Mouse (Mus musculus) kidney, embryonic 14.5 days (tissue): ENCODE data around the gene Nlrc5. TPM values are rescaled to one million over a fixed set of nuclear protein-coding genes. Genes with fewer than 3 reads are reported as not detected.

Experiments used
- ATAC-seq: fragments of 200-750 bp; cut with Nextera tagmentation; 2 replicates; pipeline ENCODE4 v1.8.0; 2017; ENCODE audit warnings: moderate number of reproducible peaks, mild to moderate bottlenecking, moderate TSS enrichment, moderate library complexity; ENCODE audit not compliant: low FRiP score, low TSS enrichment
- H3K27ac ChIP-seq: fragments of 300-500 bp; sonication (generic); 2 replicates; pipeline ENCODE4 v1.5.1; 2014; ENCODE audit warnings: low read depth, mild to moderate bottlenecking, low read length, moderate library complexity, mixed read lengths
- H3K27me3 ChIP-seq: fragments of 300-500 bp; sonication (generic); 2 replicates; pipeline ENCODE4 v1.6.1; 2014; ENCODE audit warnings: mild to moderate bottlenecking, low read length; ENCODE audit not compliant: control insufficient read depth, insufficient read depth
- H3K36me3 ChIP-seq: fragments of 300-500 bp; sonication (generic); 2 replicates; pipeline ENCODE4 v1.6.1; 2014; ENCODE audit warnings: low read length, mixed read lengths; ENCODE audit not compliant: control insufficient read depth, insufficient read depth
- H3K4me1 ChIP-seq: fragments of 300-500 bp; sonication (generic); 2 replicates; pipeline ENCODE4 v1.6.1; 2014; ENCODE audit warnings: low read length, mixed read lengths; ENCODE audit not compliant: control insufficient read depth, insufficient read depth
- H3K4me2 ChIP-seq: fragments of 300-500 bp; sonication (generic); replicated peaks from 2 replicates; pipeline ENCODE4 v1.6.1; 2014; ENCODE audit warnings: low read depth, mild to moderate bottlenecking, low read length
- H3K4me3 ChIP-seq: fragments of 300-500 bp; sonication (generic); 2 replicates; pipeline ENCODE4 v1.5.1; 2014; ENCODE audit warnings: mild to moderate bottlenecking, low read length
- H3K9ac ChIP-seq: fragments of 300-500 bp; sonication (generic); 2 replicates; pipeline ENCODE4 v1.6.1; 2014; ENCODE audit warnings: low read depth, mild to moderate bottlenecking, low read length, moderate library complexity
- H3K9me3 ChIP-seq: fragments of 300-500 bp; sonication (generic); 2 replicates; pipeline ENCODE4 v1.6.1; 2016; ENCODE audit warnings: low read length; ENCODE audit not compliant: control insufficient read depth
- WGBS: fragments of 180-500 bp; shearing (Covaris S2); extraction: QIAGEN DNeasy Blood & Tissue Kit; methylation state at CpG from one replicate; pipeline ENCODE4 v1.1.7; 2014; 5-methylcytosine and 5-hydroxymethylcytosine counted together
- microRNA-seq: library from miRNA; unstranded; fragments of <30 nt; microRNA quantifications from one replicate; pipeline ENCODE4, GENCODE M21; 2016
- polyA plus RNA-seq: library from polyadenylated mRNA; unstranded; fragments of >200 nt; fragmentation: Nextera tagmentation; extraction: Ambion mirVana; gene quantifications from 2 replicates; pipeline ENCODE4 v1.2.1, GENCODE M21; 2014

The Nlrc5 gene
- polyA plus RNA-seq, 1 experiment from 2014 or later, result 0.70 TPM

GRCm38 (mm10) chr8:94567159-94567849 lies 133.1 kb downstream of the Nlrc5 start:
- peaks cover 4% of the 10 kb centered on the region; the same call in 1 of the 2 replicates for H3K4me1 ChIP-seq
- H3K27me3 ChIP-seq, result no peaks in the 10 kb centered on the region
- no peak overlapping the region for H3K9ac ChIP-seq
- no peak overlapping the region for H3K4me3 ChIP-seq
- H3K27ac ChIP-seq, result no peak overlapping the region
- ATAC-seq, result no peak; the same call in 1 of the 2 replicates
- H3K4me2 ChIP-seq, result no peak overlapping the region
- H3K9me3 ChIP-seq, result no peaks in the 10 kb centered on the region
- no peaks in the 10 kb centered on the region for H3K36me3 ChIP-seq
- 73% methylated on average over 8 of the region's 8 CpGs for WGBS

- 93% methylated on average over 8 of the region's 8 CpGs for WGBS
These were observed 133.9 kb downstream of the Nlrc5 start for GRCm38 (mm10) chr8:94568098-94568497.

DNA sequence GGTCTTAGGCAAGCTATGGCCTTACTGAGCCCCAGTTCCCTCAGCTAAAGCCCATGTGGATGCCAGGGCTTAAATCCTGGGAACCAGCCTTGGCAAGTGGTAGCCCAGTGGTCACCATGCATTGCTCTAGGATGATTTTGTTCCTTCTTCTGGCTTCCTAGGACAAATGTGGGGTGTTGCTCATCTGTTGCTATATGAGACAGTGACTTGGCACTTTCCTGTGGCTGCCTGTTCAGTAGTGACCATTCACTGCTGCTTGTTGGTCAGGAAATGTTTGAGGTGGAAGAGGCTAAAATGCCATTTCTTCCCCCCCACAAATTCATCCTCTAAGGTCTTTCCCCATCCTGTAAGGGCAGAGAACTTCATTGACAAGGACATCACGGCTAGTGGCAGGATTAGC lies 135.3 kb downstream of the Nlrc5 start:
- Histone ChIP-seq H3K9ac (no peak overlapping the region), H3K4me2 (no peak overlapping the region), H3K27me3 (no peaks in the 10 kb centered on the region), H3K4me3 (no peak overlapping the region), H3K36me3 (peaks cover 16% of the 10 kb centered on the region), H3K4me1 (peaks cover 4% of the 10 kb centered on the region; the same call in 1 of the 2 replicates), H3K9me3 (no peaks in the 10 kb centered on the region), H3K27ac (no peak overlapping the region)
- WGBS, result 87% methylated on average over 1 of the region's 1 CpGs
- no peak for ATAC-seq

More at GRCm38 (mm10) chr8:94568098-94568497, 133.9 kb downstream of the Nlrc5 start:
- Histone ChIP-seq H3K4me3 (no peak overlapping the region), H3K4me1 (peaks cover 4% of the 10 kb centered on the region; the same call in 1 of the 2 replicates), H3K9me3 (no peaks in the 10 kb centered on the region), H3K9ac (no peak overlapping the region), H3K36me3 (peaks cover 3% of the 10 kb centered on the region; the same call in 1 of the 2 replicates), H3K27me3 (no peaks in the 10 kb centered on the region), H3K27ac (no peak overlapping the region), H3K4me2 (no peak overlapping the region)
- no peak for ATAC-seq

- Histone ChIP-seq H3K4me1 (peaks cover under 1% of the 10 kb centered on the region; the same call in 1 of the 2 replicates), H3K4me3 (no peak overlapping the region), H3K36me3 (peaks cover 39% of the 10 kb centered on the region), H3K9me3 (no peaks in the 10 kb centered on the region), H3K9ac (no peak overlapping the region), H3K27ac (no peak overlapping the region), H3K27me3 (no peaks in the 10 kb centered on the region), H3K4me2 (no peak overlapping the region)
- no peak for ATAC-seq
- 65% methylated on average over 2 of the region's 2 CpGs for WGBS
These were observed 137.7 kb downstream of the Nlrc5 start for GRCm38 (mm10) chr8:94571896-94572295.

- no peak overlapping the region for H3K9ac ChIP-seq
- 92% methylated on average over 16 of the region's 16 CpGs for WGBS
These were observed 140.2 kb downstream of the Nlrc5 start for GRCm38 (mm10) chr8:94574159-94574907.

DNA sequence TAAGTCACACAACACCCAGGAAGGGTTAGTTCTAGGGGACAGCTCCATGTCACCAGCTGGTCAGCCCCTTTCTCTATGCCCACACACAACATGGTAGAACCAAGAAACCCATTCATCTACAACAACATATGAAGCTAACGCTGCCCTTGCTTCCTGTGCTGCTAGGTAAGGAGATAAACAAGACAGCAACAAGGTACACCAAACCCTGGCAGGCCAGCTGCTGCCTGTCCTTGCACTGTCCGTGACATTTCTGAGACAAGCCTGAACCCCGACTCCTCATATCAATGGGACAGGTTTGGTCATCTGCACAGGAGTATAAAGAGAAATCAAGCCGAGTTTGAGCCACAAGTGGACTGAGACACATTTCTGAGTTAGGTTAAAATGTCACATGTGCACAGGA lies 141.0 kb downstream of the Nlrc5 start:
- H3K9me3 ChIP-seq, result no peaks in the 10 kb centered on the region
- H3K4me3 ChIP-seq, result no peak overlapping the region
- H3K9ac ChIP-seq, result no peak overlapping the region
- ATAC-seq, result no peak
- no peak overlapping the region for H3K27ac ChIP-seq
- peaks cover 70% of the 10 kb centered on the region for H3K36me3 ChIP-seq
- H3K27me3 ChIP-seq, result no peaks in the 10 kb centered on the region
- 94% methylated on average over 4 of the region's 4 CpGs for WGBS
- H3K4me2 ChIP-seq, result no peak overlapping the region
- no peaks in the 10 kb centered on the region for H3K4me1 ChIP-seq

More at GRCm38 (mm10) chr8:94574159-94574907, 140.2 kb downstream of the Nlrc5 start:
- Histone ChIP-seq H3K4me1 (no peaks in the 10 kb centered on the region), H3K27me3 (no peaks in the 10 kb centered on the region), H3K4me3 (no peak overlapping the region), H3K9me3 (no peaks in the 10 kb centered on the region), H3K4me2 (no peak overlapping the region), H3K27ac (no peak overlapping the region), H3K36me3 (peaks cover 64% of the 10 kb centered on the region)
- no peak for ATAC-seq

Small RNA genes lying within 50 kb of the gene (microRNA-seq; reads per million reads assigned to microRNA genes)
- gene Mir7072, result not detected

Other genes starting within 250 kb of the Nlrc5 start
- 51.8 and 103 TPM in 2 replicates for gene Nup93, start 219.8 kb upstream of the Nlrc5 start, polyA plus RNA-seq
- 0.39 and 0.51 TPM in 2 replicates for gene Slc12a3, start 105.2 kb upstream of the Nlrc5 start, polyA plus RNA-seq
- gene Herpud1, start 47.9 kb upstream of the Nlrc5 start, polyA plus RNA-seq, result 53.7 and 61.2 TPM in 2 replicates
- gene Cpne2, start 98.6 kb downstream of the Nlrc5 start, polyA plus RNA-seq, result 13.2 and 13.6 TPM in 2 replicates
- 29.6 and 37.3 TPM in 2 replicates for gene Rspry1, start 167.6 kb downstream of the Nlrc5 start, polyA plus RNA-seq
- 60.2 and 82.1 TPM in 2 replicates for gene Fam192a, start 167.6 kb downstream of the Nlrc5 start, polyA plus RNA-seq
- gene Arl2bp, start 232.2 kb downstream of the Nlrc5 start, polyA plus RNA-seq, result 58.7 and 59.7 TPM in 2 replicates